Mouse (Mus musculus) neutrophil, adult 83 days (primary cell): ENCODE results near the gene Slc17a8. TPM values are rescaled to one million over a fixed set of nuclear protein-coding genes. Genes with fewer than 3 reads are reported as not detected.

Experiments
- total RNA-seq, 2 experiments: library from RNA; stranded (reverse); gene quantifications; one replicate each; pipeline ENCODE4 v1.2.4; 2023

The Slc17a8 gene
- total RNA-seq = under 1 TPM in 1 of 2 experiments, not detected in 1; 0.11 TPM

DNA sequence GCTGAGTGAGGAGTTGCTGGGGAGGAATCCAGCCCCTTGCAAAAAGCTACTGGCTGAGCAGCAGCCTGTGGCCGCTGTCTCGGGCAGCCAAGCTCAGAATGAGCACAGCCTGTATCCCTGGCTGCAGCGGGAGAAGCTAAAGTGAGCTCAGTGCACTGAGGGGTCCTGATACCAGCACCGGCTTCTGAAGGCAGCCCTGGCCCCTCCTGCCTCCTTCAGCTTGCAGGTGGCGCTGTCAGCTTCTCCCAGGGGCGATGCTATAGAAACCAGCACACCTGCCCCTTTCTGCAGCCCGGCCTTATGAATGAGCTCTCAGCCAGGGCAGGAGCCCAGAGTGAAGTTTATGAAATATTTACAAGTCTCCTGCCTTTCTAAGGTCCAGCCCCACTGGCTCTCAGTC is at the start of gene Slc17a8:
Gene Slc17a8 (minus strand): TSS at position 125 of the 400 bp plus-strand sequence.

DNA sequence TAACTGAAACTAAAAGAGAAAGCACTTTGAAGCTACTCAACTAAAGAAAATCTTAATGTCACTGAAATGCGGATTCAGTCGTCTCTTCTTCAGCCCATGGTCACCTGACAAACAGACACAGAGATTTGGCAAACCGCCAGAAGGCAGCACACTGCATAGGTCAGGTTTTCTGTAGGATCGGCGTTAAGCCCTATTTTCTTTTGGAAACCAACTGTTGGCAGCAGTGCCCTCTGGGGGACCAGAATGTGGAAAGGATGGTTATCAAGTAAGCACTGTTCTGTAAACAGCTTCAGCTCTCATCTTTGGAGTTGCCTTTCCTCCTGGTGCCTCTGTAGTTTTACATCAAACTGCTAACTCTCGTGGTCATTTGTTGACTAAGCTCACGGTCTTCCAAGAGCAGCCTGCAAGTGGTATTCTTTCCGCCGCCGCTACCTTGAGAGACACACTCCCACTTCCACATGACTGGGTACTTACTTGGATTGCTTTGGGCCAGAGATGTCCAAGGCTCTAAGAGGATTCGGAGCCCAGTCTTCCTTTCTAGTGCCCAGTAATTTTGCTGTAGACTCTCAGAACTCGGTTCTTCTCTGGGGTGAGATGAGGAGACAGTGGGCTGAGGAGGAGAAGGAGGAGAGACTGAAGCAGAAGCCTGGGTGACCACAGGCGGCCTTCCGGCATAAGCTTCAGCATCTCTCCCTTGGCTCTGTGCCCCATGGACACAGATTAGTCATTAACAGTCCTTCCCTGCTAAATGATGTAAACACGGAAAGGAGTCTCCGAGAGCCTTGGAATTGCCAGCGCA is 87.9 kb downstream of the Slc17a8 start, which contains the start of gene Nr1h4:
Gene Nr1h4 (minus strand): TSS at position 657 of the 799 bp plus-strand sequence.

Other genes starting within 250 kb of the Slc17a8 start
- gene Gas2l3, start 177.3 kb downstream of the Slc17a8 start, total RNA-seq = 10 to 100 TPM; 23.0 to 32.6 TPM
- gene Nr1h4, start 87.7 kb downstream of the Slc17a8 start, total RNA-seq = not detected
- gene Scyl2, start 65.0 kb upstream of the Slc17a8 start, total RNA-seq = 10 to 100 TPM; 43.3 to 46.2 TPM
- gene Actr6, start 111.0 kb upstream of the Slc17a8 start, total RNA-seq = 10 to 100 TPM; 16.2 to 19.0 TPM
- 10 to 100 TPM; 60.9 to 62.4 TPM for gene Uhrf1bp1l, start 123.7 kb upstream of the Slc17a8 start, total RNA-seq